Mouse (Mus musculus) lung, postnatal 0 days (tissue): Measurements from ENCODE around the gene Gm4969. TPM values are rescaled to one million over a fixed set of nuclear protein-coding genes. Genes with fewer than 3 reads are reported as not detected.

ENCODE experiments used
- ATAC-seq: fragments of 200-750 bp; cut with Nextera tagmentation; 2 replicates; pipeline ENCODE4 v1.8.0; 2017; ENCODE audit warnings: moderate library complexity
- DNase-seq: peaks from one replicate; pipeline ENCODE4 v3.0.0-alpha.2; 2016; ENCODE audit warnings: low spot score
- H3K27ac ChIP-seq: fragments of 300-500 bp; sonication (generic); 2 replicates; pipeline ENCODE4 v1.5.1; 2014; ENCODE audit warnings: antibody characterized with exemption, mild to moderate bottlenecking, low read length, mixed read lengths
- H3K27me3 ChIP-seq: fragments of 300-500 bp; sonication (generic); replicated peaks from 2 replicates; pipeline ENCODE4 v1.6.1; 2014; ENCODE audit warnings: low read length, mixed read lengths; ENCODE audit not compliant: insufficient read depth
- H3K36me3 ChIP-seq: fragments of 300-500 bp; sonication (generic); 2 replicates; pipeline ENCODE4 v1.6.1; 2014; ENCODE audit warnings: low read length, mixed read lengths; ENCODE audit not compliant: insufficient read depth
- H3K4me1 ChIP-seq: fragments of 300-500 bp; sonication (generic); 2 replicates; pipeline ENCODE4 v1.6.1; 2014; ENCODE audit warnings: antibody characterized with exemption, low read depth, low read length, mixed read lengths; ENCODE audit not compliant: insufficient read depth
- H3K4me2 ChIP-seq: fragments of 300-500 bp; sonication (generic); replicated peaks from 2 replicates; pipeline ENCODE4 v1.6.1; 2014; ENCODE audit warnings: low read depth, mild to moderate bottlenecking, low read length, moderate library complexity, mixed read lengths
- H3K4me3 ChIP-seq: fragments of 300-500 bp; sonication (generic); 2 replicates; pipeline ENCODE4 v1.5.1; 2014; ENCODE audit warnings: low read depth, low read length
- H3K9ac ChIP-seq: fragments of 300-500 bp; sonication (generic); replicated peaks from 2 replicates; pipeline ENCODE4 v1.6.1; 2014; ENCODE audit warnings: low read depth, mild to moderate bottlenecking
- H3K9me3 ChIP-seq: fragments of 300-500 bp; sonication (generic); 2 replicates; pipeline ENCODE4 v1.6.1; 2016; ENCODE audit warnings: low read length, mixed read lengths
- CTCF ChIP-seq: IDR thresholded peaks from 2 replicates; pipeline ENCODE4 v1.5.1; 2016; ENCODE audit warnings: antibody characterized with exemption, mild to moderate bottlenecking
- EP300 ChIP-seq: IDR thresholded peaks from 2 replicates; pipeline ENCODE4 v1.6.1; 2016; ENCODE audit warnings: antibody characterized with exemption, mild to moderate bottlenecking, control low read depth
- WGBS: fragments of 180-500 bp; shearing (Covaris S2); extraction: QIAGEN DNeasy Blood & Tissue Kit; methylation state at CpG from one replicate; pipeline ENCODE4 v1.1.7; 2014; 5-methylcytosine and 5-hydroxymethylcytosine counted together
- polyA plus RNA-seq: library from polyadenylated mRNA; unstranded; fragments of >200 nt; fragmentation: Nextera tagmentation; extraction: Ambion mirVana; gene quantifications from 2 replicates; pipeline ENCODE4 v1.2.1, GENCODE M21; 2015

Gene Gm4969
- polyA plus RNA-seq, 1 experiment from 2014 or later: 0.20 TPM

- 90% methylated on average over 10 of the region's 10 CpGs for WGBS
- TF ChIP-seq EP300: no peak
- TF ChIP-seq CTCF: no peak
- Histone ChIP-seq H3K4me3 (no peak overlapping the region), H3K4me2 (no peak overlapping the region), H3K36me3 (no peaks in the 10 kb centered on the region), H3K9ac (no peak overlapping the region), H3K9me3 (no peaks in the 10 kb centered on the region), H3K4me1 (peaks cover 8% of the 10 kb centered on the region), H3K27ac (no peak overlapping the region), H3K27me3 (no peaks in the 10 kb centered on the region)
- DNase-seq (no peak), ATAC-seq (no peak)
These were observed 28.6 kb upstream of the Gm4969 start for GRCm38 (mm10) chr7:19146793-19147192.

GRCm38 (mm10) chr7:19137380-19137779 is 19.2 kb upstream of the Gm4969 start:
- no peak overlapping the region for H3K4me2 ChIP-seq
- no peaks in the 10 kb centered on the region for H3K27me3 ChIP-seq
- 56% methylated on average over 5 of the region's 5 CpGs for WGBS
- TF ChIP-seq CTCF (peak; percentile 61), EP300 (no peak)
- H3K9ac ChIP-seq: no peak overlapping the region
- ATAC-seq (no peak), DNase-seq (peak; percentile 37)
- no peak overlapping the region for H3K4me3 ChIP-seq
- H3K27ac ChIP-seq: no peak overlapping the region
- no peaks in the 10 kb centered on the region for H3K9me3 ChIP-seq
- H3K36me3 ChIP-seq: peaks cover 13% of the 10 kb centered on the region; the same call in 1 of the 2 replicates
- H3K4me1 ChIP-seq: no peaks in the 10 kb centered on the region

GRCm38 (mm10) chr7:19136673-19137334 is 18.6 kb upstream of the Gm4969 start:
- no peaks in the 10 kb centered on the region for H3K9me3 ChIP-seq
- no peak for TF ChIP-seq CTCF
- TF ChIP-seq EP300: no peak
- peaks cover 13% of the 10 kb centered on the region; the same call in 1 of the 2 replicates for H3K36me3 ChIP-seq
- ATAC-seq (no peak), DNase-seq (no peak)
- H3K27ac ChIP-seq: no peak overlapping the region
- no peaks in the 10 kb centered on the region for H3K27me3 ChIP-seq
- peaks cover 4% of the 10 kb centered on the region; the same call in 1 of the 2 replicates for H3K4me1 ChIP-seq
- H3K4me2 ChIP-seq: no peak overlapping the region
- no peak overlapping the region for H3K9ac ChIP-seq
- WGBS: 88% methylated on average over 38 of the region's 38 CpGs
- H3K4me3 ChIP-seq: no peak overlapping the region

- ATAC-seq (no peak), DNase-seq (no peak)
- Histone ChIP-seq H3K27me3 (no peaks in the 10 kb centered on the region), H3K4me3 (no peak overlapping the region), H3K4me1 (peaks cover 5% of the 10 kb centered on the region; the same call in 1 of the 2 replicates), H3K9me3 (no peaks in the 10 kb centered on the region), H3K4me2 (no peak overlapping the region), H3K9ac (no peak overlapping the region), H3K27ac (no peak overlapping the region), H3K36me3 (peaks cover 13% of the 10 kb centered on the region; the same call in 1 of the 2 replicates)
- no peak for TF ChIP-seq CTCF
- TF ChIP-seq EP300: no peak
- WGBS: 93% methylated on average over 13 of the region's 13 CpGs
These were observed 18.0 kb upstream of the Gm4969 start for GRCm38 (mm10) chr7:19136168-19136567.

- ATAC-seq: peak; percentile 99
- Histone ChIP-seq H3K9ac (peak overlapping the region; percentile 26; the same call in 1 of the 2 replicates), H3K4me2 (peak overlapping the region; percentile 67), H3K9me3 (no peaks in the 10 kb centered on the region), H3K36me3 (peaks cover 3% of the 10 kb centered on the region; the same call in 1 of the 2 replicates), H3K4me3 (peak overlapping the region; percentile 41), H3K27ac (peak overlapping the region; percentile 74), H3K27me3 (no peaks in the 10 kb centered on the region), H3K4me1 (peaks cover 5% of the 10 kb centered on the region; the same call in 1 of the 2 replicates)
- TF ChIP-seq CTCF (peak; percentile 94), EP300 (peak; percentile 71)
- peak; percentile 100 for DNase-seq
- WGBS: 0% methylated on average over 39 of the region's 39 CpGs
These were observed 13.2 kb upstream of the Gm4969 start for GRCm38 (mm10) chr7:19131324-19131848.

GRCm38 (mm10) chr7:19130657-19131056 is 12.5 kb upstream of the Gm4969 start:
- Histone ChIP-seq H3K27ac (peak overlapping the region; percentile 74), H3K4me3 (peak overlapping the region; percentile 23; the same call in 1 of the 2 replicates), H3K9me3 (no peaks in the 10 kb centered on the region), H3K36me3 (no peaks in the 10 kb centered on the region), H3K27me3 (no peaks in the 10 kb centered on the region), H3K4me1 (peaks cover 5% of the 10 kb centered on the region; the same call in 1 of the 2 replicates), H3K4me2 (peak overlapping the region; percentile 67), H3K9ac (no peak overlapping the region)
- no peak for ATAC-seq
- TF ChIP-seq CTCF (peak; percentile 49), EP300 (no peak)
- DNase-seq: no peak
- WGBS: 23% methylated on average over 4 of the region's 4 CpGs
